Mouse (Mus musculus) hindbrain, embryonic 13.5 days (tissue): ENCODE results near the gene Cdc6. TPM values are rescaled to one million over a fixed set of nuclear protein-coding genes. Genes with fewer than 3 reads are reported as not detected.

Source experiments
- ATAC-seq: fragments of 200-750 bp; cut with Nextera tagmentation; 2 replicates; pipeline ENCODE4 v1.8.0; 2017; ENCODE audit warnings: moderate TSS enrichment; ENCODE audit not compliant: low FRiP score
- H3K27ac ChIP-seq: fragments of 300-500 bp; sonication (generic); 2 replicates; pipeline ENCODE4 v1.5.1; 2015; ENCODE audit warnings: inconsistent platforms, mild to moderate bottlenecking, moderate library complexity
- H3K27me3 ChIP-seq: fragments of 300-500 bp; sonication (generic); 2 replicates; pipeline ENCODE4 v1.6.1; 2015; ENCODE audit warnings: mild to moderate bottlenecking, inconsistent platforms
- H3K36me3 ChIP-seq: fragments of 300-500 bp; sonication (generic); 2 replicates; pipeline ENCODE4 v1.6.1; 2015; ENCODE audit warnings: mild to moderate bottlenecking, inconsistent platforms
- H3K4me1 ChIP-seq: fragments of 300-500 bp; sonication (generic); replicated peaks from 2 replicates; pipeline ENCODE4 v1.6.1; 2015; ENCODE audit warnings: inconsistent platforms
- H3K4me2 ChIP-seq: fragments of 300-500 bp; sonication (generic); 2 replicates; pipeline ENCODE4 v1.6.1; 2015; ENCODE audit warnings: inconsistent platforms, mild to moderate bottlenecking, moderate library complexity
- H3K4me3 ChIP-seq: fragments of 300-500 bp; sonication (generic); 2 replicates; pipeline ENCODE4 v1.5.1; 2015; ENCODE audit warnings: mild to moderate bottlenecking, inconsistent platforms
- H3K9ac ChIP-seq: fragments of 300-500 bp; sonication (generic); 2 replicates; pipeline ENCODE4 v1.6.1; 2015; ENCODE audit warnings: mild to moderate bottlenecking, inconsistent platforms
- H3K9me3 ChIP-seq: fragments of 300-500 bp; sonication (generic); 2 replicates; pipeline ENCODE4 v1.6.1; 2016; ENCODE audit warnings: inconsistent platforms
- WGBS: fragments of 180-500 bp; shearing (Covaris S2); methylation state at CpG from one replicate; pipeline ENCODE4 v1.1.7; 2015; 5-methylcytosine and 5-hydroxymethylcytosine counted together
- polyA plus RNA-seq: library from polyadenylated mRNA; unstranded; fragments of >200 nt; fragmentation: Nextera tagmentation; extraction: Ambion mirVana; gene quantifications from 2 replicates; pipeline ENCODE4 v1.2.1, GENCODE M21; 2015

Cdc6 gene
- polyA plus RNA-seq, 1 experiment from 2014 or later, result 6.0 TPM

DNA sequence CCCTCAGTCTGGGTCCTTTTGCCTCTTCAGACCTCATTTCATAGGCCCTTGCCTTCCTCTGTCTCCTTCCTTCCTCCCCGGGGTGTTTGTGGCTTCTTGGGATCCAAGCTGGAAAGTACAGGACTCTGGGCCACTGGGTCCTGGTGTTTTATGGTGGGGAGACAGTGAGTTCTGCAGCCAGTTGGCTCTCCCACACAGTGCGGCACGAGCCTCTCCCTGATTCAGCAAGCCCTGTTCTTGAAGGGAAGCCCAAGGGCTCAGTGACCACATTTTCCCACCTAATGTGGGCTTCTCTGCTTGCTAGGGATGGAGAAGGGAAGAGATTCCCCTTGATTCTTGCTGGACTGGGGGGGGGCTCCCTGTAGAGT is 34.9 kb downstream of the Cdc6 start:
- WGBS, result 45% methylated on average over 3 of the region's 3 CpGs
- ATAC-seq, result 0 out of 2 replicates have a peak, but pooled peaks have one; percentile 8
- peak overlapping the region; percentile 50 for H3K4me3 ChIP-seq
- H3K4me1 ChIP-seq, result peaks cover 93% of the 10 kb centered on the region
- H3K36me3 ChIP-seq, result no peaks in the 10 kb centered on the region
- peak overlapping the region; percentile 70; the same call in 1 of the 2 replicates for H3K9ac ChIP-seq
- no peaks in the 10 kb centered on the region for H3K9me3 ChIP-seq
- no peaks in the 10 kb centered on the region for H3K27me3 ChIP-seq
- peak overlapping the region; percentile 92 for H3K27ac ChIP-seq
- H3K4me2 ChIP-seq, result peak overlapping the region; percentile 94

DNA sequence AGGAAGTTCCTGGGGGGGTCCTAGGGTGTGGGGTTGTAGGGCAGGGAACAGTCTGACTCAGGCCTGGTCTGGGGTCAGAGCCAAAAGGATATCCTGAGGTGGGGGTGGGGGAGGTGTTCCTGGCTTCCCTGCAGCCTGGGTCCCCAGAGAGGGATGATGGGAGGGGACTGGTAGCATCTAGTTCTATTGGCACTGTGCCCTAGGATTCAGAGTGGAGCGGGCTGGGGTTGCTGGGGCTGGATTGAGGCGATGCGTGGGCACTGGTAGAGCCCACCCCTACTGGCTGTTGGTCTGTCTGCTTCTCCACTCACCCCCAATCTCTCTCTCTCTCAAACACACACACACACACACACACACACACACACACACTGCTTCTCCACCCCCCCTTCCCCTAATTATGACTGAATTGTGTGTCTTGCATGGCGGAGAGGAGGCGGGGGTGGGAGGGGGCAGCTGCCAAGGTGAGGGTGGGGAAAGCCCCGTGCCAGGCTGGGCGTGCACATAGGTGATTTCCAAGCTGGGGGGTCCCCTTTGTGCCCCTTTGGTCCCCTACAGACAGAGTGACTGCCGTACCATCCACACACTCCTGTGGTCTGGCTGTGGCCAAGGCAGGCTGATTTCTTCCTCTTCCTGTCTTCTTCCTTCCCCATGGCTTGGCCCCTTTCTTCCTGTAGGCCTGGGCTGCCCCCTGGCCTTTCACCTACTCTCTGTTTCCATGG is 35.5 kb downstream of the Cdc6 start:
- no peak overlapping the region for H3K4me3 ChIP-seq
- H3K36me3 ChIP-seq, result no peaks in the 10 kb centered on the region
- no peaks in the 10 kb centered on the region for H3K9me3 ChIP-seq
- H3K27me3 ChIP-seq, result no peaks in the 10 kb centered on the region
- H3K27ac ChIP-seq, result peak overlapping the region; percentile 92
- H3K4me1 ChIP-seq, result peaks cover 93% of the 10 kb centered on the region
- ATAC-seq, result no peak
- 51% methylated on average over 8 of the region's 8 CpGs for WGBS
- H3K4me2 ChIP-seq, result peak overlapping the region; percentile 94
- H3K9ac ChIP-seq, result peak overlapping the region; percentile 70

DNA sequence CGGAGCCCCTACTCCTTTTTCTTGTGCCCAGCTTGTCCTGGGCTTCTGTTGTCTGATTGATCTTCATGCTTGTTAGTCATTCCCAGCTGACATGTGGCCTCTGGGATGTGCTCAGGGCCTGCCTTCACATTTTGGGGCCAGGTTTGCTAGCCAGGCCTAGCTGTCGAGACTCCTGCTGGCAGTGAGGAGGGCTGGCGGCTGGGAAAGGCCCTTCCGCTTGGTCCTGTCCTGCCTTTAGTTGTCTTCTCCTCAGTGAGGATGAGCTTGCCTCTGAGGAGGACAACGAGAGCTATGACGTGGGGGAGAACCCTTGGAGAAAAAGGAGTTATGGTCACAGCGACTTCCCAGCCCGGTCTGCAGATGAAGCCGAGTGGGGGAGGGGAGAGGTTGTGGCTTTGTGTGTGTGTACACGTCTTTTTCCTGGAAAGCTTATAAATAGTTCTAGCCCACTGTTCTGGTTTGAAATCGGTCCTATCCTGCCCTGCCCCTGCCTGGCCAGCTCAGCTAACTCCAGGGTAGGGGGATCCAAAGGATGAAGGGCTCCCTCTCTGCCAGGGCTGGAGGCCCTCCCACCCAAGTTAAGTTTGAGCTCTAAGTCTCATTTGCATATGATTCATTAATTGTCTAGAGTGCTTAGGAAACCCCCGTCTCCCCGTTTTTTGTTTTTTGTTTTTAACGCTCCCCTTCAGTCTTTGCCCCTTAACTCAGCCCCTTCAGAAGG is 36.3 kb downstream of the Cdc6 start:
- H3K4me2 ChIP-seq, result no peak overlapping the region
- ATAC-seq, result no peak

DNA sequence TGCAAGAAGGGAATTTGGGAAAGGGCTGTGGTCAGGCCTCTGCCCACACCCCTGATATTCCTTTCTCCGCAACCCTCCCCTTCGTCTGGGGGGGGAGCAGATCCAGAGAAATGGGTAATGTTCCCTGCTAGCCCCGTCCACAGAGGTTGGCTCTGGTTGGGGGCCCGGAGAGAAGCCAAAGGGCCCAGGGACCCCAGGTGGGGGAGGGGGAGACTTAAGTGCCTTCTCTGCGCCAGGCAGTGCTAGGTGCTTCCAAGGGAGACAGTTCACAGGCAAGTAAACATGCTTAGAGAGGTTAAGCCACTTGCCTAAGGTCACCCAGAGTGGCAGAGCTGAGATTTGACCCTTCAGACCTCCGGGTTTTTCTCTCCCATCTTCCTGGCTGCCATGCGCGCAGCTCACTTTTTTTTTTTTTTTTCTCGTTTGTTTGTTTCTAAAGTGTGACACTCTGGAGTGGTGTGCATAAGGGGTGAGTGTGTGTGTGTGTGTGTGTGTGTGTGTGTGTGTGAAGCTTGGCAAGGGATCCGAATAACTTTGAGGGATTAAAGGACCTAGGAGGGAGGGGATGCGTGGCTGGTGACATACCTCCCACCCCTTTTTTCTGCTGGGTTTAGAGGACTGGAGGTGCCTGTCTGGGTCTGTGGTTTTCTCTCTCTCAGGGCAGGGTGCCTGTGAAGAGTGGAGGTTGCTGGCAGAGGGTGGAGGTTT is 37.5 kb downstream of the Cdc6 start:
- H3K9me3 ChIP-seq, result no peaks in the 10 kb centered on the region
- ATAC-seq, result no peak
- H3K4me1 ChIP-seq, result peaks cover 83% of the 10 kb centered on the region
- H3K9ac ChIP-seq, result peak overlapping the region; percentile 53
- no peak overlapping the region for H3K4me3 ChIP-seq
- H3K4me2 ChIP-seq, result no peak overlapping the region
- peak overlapping the region; percentile 44 for H3K27ac ChIP-seq
- no peaks in the 10 kb centered on the region for H3K27me3 ChIP-seq
- H3K36me3 ChIP-seq, result peaks cover under 1% of the 10 kb centered on the region; the same call in 1 of the 2 replicates
- WGBS, result 46% methylated on average over 11 of the region's 11 CpGs

More for the DNA sequence above, 36.3 kb downstream of the Cdc6 start:
- Histone ChIP-seq H3K4me1 (peaks cover 86% of the 10 kb centered on the region), H3K27ac (peak overlapping the region; percentile 92), H3K9me3 (no peaks in the 10 kb centered on the region), H3K27me3 (no peaks in the 10 kb centered on the region), H3K9ac (peak overlapping the region; percentile 53), H3K36me3 (no peaks in the 10 kb centered on the region), H3K4me3 (no peak overlapping the region)
- 24% methylated on average over 14 of the region's 14 CpGs for WGBS

DNA sequence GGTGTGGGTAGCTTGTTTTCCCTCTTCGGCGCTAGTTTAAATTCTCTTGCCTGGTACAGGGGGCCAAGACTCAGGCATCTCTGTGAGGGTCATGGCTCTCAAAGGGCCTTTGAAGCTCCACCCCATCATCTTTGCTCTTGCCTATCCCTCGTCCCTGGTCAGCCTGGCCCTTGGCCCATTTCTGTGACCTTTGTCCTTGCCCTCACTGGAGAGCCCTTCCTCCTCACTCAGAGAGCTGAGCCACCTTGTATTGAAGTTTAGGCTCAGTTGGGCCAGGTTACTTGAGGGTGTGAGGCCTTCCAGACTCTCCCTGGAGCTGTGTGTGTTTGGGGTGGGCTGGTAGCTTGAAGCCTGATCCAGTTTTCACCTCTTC is 38.0 kb downstream of the Cdc6 start:
- peaks cover 83% of the 10 kb centered on the region for H3K4me1 ChIP-seq
- no peaks in the 10 kb centered on the region for H3K9me3 ChIP-seq
- H3K4me3 ChIP-seq, result no peak overlapping the region
- no peaks in the 10 kb centered on the region for H3K27me3 ChIP-seq
- WGBS, result 52% methylated on average over 3 of the region's 3 CpGs
- no peak overlapping the region; the same call in 1 of the 2 replicates for H3K9ac ChIP-seq
- 0 out of 2 replicates have a peak overlapping the region, but pooled peaks have one; percentile 12 for H3K27ac ChIP-seq
- no peak for ATAC-seq
- peaks cover 5% of the 10 kb centered on the region for H3K36me3 ChIP-seq
- H3K4me2 ChIP-seq, result no peak overlapping the region

DNA sequence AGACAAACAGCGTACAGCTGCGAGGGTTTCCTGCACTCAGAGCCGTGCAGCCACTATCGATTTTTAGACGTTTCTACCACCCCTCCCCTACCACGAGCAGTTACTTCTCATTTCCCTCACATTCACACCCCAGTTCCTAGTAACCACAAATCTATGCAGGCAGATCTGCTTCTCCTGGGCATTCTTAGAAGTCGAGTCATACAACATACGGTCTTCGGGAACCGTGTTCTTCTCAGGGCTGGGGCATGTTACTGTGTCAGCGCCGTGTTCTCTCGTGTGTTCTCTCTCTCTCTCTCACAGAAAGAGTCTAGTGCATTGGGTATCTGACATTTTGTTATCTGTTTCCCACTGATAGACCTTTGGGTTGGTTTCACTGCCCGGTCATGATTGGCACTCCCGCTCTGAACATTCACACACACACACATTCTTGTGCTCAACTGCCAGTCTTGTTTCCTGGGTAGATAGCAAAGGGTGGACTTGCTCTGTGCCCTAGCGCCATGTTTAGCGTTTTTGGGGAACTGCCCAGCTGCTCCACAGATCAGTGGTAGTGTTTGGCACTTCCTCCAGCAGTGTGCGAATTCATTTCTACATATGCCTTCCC is 40.5 kb downstream of the Cdc6 start:
- H3K27me3 ChIP-seq, result no peaks in the 10 kb centered on the region
- 83% methylated on average over 18 of the region's 18 CpGs for WGBS

DNA sequence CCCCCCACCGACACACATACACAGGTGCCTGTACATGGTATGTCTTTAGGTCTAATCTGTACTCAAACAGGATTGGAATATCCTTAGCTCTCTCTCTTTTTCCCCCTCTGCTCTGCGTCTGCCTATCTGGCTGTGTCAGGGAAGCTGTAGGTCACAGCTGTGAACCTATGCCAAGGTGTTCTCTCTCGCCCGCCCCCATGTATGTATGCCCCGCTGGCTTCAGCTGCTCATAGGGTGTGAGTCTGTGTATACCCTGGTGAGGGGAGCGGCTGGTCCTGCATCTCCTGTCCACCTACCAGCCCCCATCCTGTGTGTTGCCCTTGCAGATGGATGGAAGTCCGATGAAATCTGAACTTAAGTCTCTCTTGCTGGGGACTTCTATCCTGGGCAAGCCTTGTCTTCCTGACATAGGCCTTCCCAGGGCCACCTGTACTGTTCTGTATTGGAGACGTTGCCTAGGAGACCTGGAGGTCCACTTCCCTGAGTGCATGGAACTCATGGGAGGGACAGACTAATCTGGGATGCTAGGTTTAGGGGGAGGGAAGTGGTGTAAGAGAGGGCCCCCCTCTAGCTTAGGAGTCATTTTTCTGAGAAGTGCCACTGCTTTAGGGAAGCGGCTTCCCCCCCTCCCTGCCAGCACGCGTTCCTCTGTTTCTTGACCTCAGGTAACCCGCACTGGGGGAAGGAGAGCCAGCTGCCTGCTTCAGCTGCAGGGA is 41.8 kb downstream of the Cdc6 start:
- no peak for ATAC-seq
- Histone ChIP-seq H3K4me2 (no peak overlapping the region), H3K9ac (peak overlapping the region; percentile 26; the same call in 1 of the 2 replicates), H3K9me3 (no peaks in the 10 kb centered on the region), H3K27ac (no peak overlapping the region), H3K36me3 (peaks cover 15% of the 10 kb centered on the region), H3K4me3 (no peak overlapping the region), H3K4me1 (peaks cover 75% of the 10 kb centered on the region), H3K27me3 (no peaks in the 10 kb centered on the region)
- WGBS, result 65% methylated on average over 11 of the region's 12 CpGs

More for the DNA sequence above, 40.5 kb downstream of the Cdc6 start:
- H3K9ac ChIP-seq, result no peak overlapping the region
- no peak overlapping the region for H3K4me3 ChIP-seq
- no peak for ATAC-seq
- H3K27ac ChIP-seq, result no peak overlapping the region
- H3K4me1 ChIP-seq, result peaks cover 75% of the 10 kb centered on the region
- no peaks in the 10 kb centered on the region for H3K9me3 ChIP-seq
- H3K4me2 ChIP-seq, result no peak overlapping the region
- peaks cover 15% of the 10 kb centered on the region for H3K36me3 ChIP-seq

DNA sequence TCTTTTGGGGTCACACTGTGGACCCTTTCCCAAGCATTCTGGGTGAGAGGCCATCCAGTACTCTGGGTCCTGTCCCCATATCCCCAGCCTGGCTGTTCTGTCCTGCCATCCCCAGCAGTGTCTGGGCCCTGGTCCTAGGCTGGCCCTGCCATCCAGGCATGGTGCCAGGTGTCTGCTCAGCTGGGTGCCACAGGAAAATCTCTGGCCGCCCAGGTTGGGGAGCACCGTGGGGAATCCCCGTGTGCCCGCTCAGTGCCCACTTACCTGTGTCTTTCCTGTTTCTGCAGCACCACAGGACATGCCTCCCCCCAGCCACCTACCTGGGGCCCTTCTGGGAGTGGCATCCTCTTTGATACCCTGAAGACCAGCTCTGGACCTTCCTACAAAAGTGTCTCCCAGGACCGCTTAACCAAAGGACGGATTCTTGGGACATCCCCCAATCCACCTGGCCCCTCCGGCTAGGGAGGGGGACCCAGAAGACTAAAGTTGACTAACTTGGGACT is 42.4 kb downstream of the Cdc6 start:
- H3K9ac ChIP-seq, result peak overlapping the region; percentile 26; the same call in 1 of the 2 replicates
- peaks cover 75% of the 10 kb centered on the region for H3K4me1 ChIP-seq
- no peak overlapping the region for H3K4me2 ChIP-seq
- ATAC-seq, result no peak
- H3K9me3 ChIP-seq, result no peaks in the 10 kb centered on the region
- 84% methylated on average over 7 of the region's 7 CpGs for WGBS
- H3K27me3 ChIP-seq, result no peaks in the 10 kb centered on the region
- H3K27ac ChIP-seq, result no peak overlapping the region
- peaks cover 15% of the 10 kb centered on the region for H3K36me3 ChIP-seq
- no peak overlapping the region for H3K4me3 ChIP-seq

DNA sequence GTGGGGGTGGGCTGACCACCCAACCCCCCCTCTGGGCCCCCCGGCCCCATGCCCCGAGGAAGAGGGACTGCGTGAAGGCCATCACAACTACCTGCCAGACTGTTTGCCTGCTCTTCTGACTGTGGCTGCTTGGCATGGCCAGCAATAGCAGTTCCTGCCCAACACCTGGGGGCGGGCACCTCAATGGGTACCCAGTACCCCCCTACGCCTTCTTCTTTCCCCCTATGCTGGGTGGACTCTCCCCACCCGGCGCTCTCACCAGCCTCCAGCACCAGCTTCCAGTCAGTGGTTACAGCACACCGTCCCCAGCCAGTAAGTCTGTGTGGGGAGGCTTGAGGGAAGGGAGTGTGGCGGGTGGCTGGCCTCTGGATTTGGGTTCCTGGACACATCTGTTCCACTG is 42.9 kb downstream of the Cdc6 start:
- peaks cover 15% of the 10 kb centered on the region for H3K36me3 ChIP-seq
- 84% methylated on average over 9 of the region's 9 CpGs for WGBS
- no peaks in the 10 kb centered on the region for H3K9me3 ChIP-seq
- peaks cover 75% of the 10 kb centered on the region for H3K4me1 ChIP-seq
- H3K27ac ChIP-seq, result 0 out of 2 replicates have a peak overlapping the region, but pooled peaks have one; percentile 40
- no peak overlapping the region for H3K4me3 ChIP-seq
- no peak for ATAC-seq
- H3K9ac ChIP-seq, result peak overlapping the region; percentile 43; the same call in 1 of the 2 replicates
- no peak overlapping the region for H3K4me2 ChIP-seq
- no peaks in the 10 kb centered on the region for H3K27me3 ChIP-seq

DNA sequence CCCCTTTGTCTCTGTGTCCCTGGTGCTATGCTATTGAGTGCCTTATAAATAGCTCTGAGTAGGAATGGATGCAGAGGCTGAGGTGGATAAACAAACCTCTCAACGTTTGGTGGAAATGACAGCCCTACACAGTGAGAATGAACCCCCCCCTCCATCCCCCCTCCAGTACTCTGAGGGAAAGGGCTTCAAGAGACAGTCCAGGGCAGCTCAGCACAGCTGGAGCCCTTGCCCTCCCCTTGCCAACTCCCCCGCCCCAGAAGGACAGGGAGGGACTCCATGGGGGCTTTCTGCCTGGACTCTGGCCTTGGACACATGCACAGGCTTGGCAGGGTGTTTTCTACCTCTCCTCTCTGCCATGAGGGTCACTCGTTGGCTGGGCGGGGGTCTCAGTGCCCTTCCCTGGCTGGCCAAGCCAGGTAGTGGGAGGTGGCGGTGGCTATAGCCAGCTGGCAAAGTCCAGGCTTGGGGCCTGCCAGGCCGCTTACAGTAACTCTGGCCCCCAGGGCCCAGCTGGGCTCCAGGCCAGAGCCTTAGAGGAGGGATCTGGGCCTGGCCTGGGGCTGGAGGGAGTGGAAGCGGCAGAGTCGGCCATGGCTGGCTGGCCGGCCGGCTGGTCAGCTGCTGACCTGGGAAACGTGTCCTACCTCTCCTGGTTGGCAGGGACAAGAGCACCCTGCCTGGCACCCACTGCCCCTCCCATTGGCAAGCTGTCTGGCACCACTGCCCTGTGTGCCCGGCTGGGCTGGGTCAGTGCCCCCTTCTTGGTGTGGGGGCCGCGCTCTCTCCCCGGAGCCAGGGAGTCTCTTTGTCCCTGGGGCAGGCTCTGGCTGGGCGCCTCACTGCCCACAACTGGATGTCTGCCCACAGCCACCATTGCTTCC is 43.7 kb downstream of the Cdc6 start:
- no peak overlapping the region for H3K4me2 ChIP-seq
- peaks cover 15% of the 10 kb centered on the region for H3K36me3 ChIP-seq
- peak overlapping the region; percentile 43 for H3K9ac ChIP-seq
- H3K4me3 ChIP-seq, result no peak overlapping the region
- no peaks in the 10 kb centered on the region for H3K9me3 ChIP-seq
- 65% methylated on average over 16 of the region's 16 CpGs for WGBS
- 0 out of 2 replicates have a peak, but pooled peaks have one; percentile 26 for ATAC-seq
- H3K27me3 ChIP-seq, result no peaks in the 10 kb centered on the region
- H3K4me1 ChIP-seq, result peaks cover 74% of the 10 kb centered on the region
- H3K27ac ChIP-seq, result peak overlapping the region; percentile 81
